In genomic region chr9:62521541-62521940, GRCm38 (mm10) we compare ENCODE assay signal across 9 mouse cellular contexts. TPM values are rescaled to one million over a fixed set of nuclear protein-coding genes. Genes with fewer than 3 reads are reported as not detected.
DNase-seq lines count a peak whose midpoint lies in the region; ATAC-seq lines count a peak whose summit lies in the region.
"Had no signal": no experiment of that assay in that cellular context is flagged by ENCODE, and none has a peak within 500 bp of the region (broad histone marks: within the 10 kb centered on the region; RNA-seq: fewer than 3 reads in every experiment).

No protein-coding gene starts in this region.

- H3K36me3 ChIP-seq in forebrain, embryonic 14.5 days (ENCODE audit: control insufficient read depth, insufficient read depth, low read length): no peaks in the 10 kb centered on the region
- H3K36me3 ChIP-seq in hindbrain, embryonic 15.5 days: no peaks in the 10 kb centered on the region
- H3K36me3 ChIP-seq in midbrain, embryonic 10.5 days: no peaks in the 10 kb centered on the region

- H3K27ac ChIP-seq in forebrain, embryonic 14.5 days (ENCODE audit: low read depth, low read length): peak overlapping the region; percentile 44
- H3K27ac ChIP-seq in hindbrain, embryonic 15.5 days (replicated peaks): peak overlapping the region; percentile 70
- peak overlapping the region; percentile 68 for H3K27ac ChIP-seq in midbrain, embryonic 10.5 days (replicated peaks)

- peak; percentile 74 for DNase-seq in gastrocnemius, adult 18-20 months (ENCODE audit: low spot score)
- no peak for DNase-seq in gastrocnemius, postnatal 10 days
- DNase-seq in forebrain, embryonic 14.5 days (ENCODE audit: low spot score): no peak
- no peak for DNase-seq in midbrain, embryonic 10.5 days (ENCODE audit: low spot score)
- DNase-seq in T-cell, adult 2 months (ENCODE audit: low spot score): no peak
- no peak for DNase-seq in cerebellum, adult 9-10 months
- DNase-seq in frontal cortex, postnatal 14 days (ENCODE audit: low spot score in 2 of 2): no peak

- no peaks in the 10 kb centered on the region for H3K27me3 ChIP-seq in forebrain, embryonic 14.5 days (replicated peaks; ENCODE audit: control insufficient read depth, insufficient read depth, low read length)
- no peaks in the 10 kb centered on the region for H3K27me3 ChIP-seq in hindbrain, embryonic 15.5 days
- peaks cover 55% of the 10 kb centered on the region for H3K27me3 ChIP-seq in midbrain, embryonic 10.5 days (ENCODE audit: low read depth, poor library complexity, severe bottlenecking)

- WGBS in forebrain, embryonic 14.5 days: 45% methylated on average over 9 of the region's 9 CpGs
- 37% methylated on average over 9 of the region's 9 CpGs for WGBS in hindbrain, embryonic 15.5 days
- 44% methylated on average over 9 of the region's 9 CpGs for WGBS in midbrain, embryonic 10.5 days

- no peaks in the 10 kb centered on the region for H3K9me3 ChIP-seq in forebrain, embryonic 14.5 days (replicated peaks; ENCODE audit: control insufficient read depth, low read length)
- no peaks in the 10 kb centered on the region for H3K9me3 ChIP-seq in hindbrain, embryonic 15.5 days
- H3K9me3 ChIP-seq in midbrain, embryonic 10.5 days (replicated peaks): no peaks in the 10 kb centered on the region
- H3K9me3 ChIP-seq: megakaryocyte, embryonic 14.5 days had no signal

- H3K9ac ChIP-seq in forebrain, embryonic 14.5 days (ENCODE audit: low read length): peak overlapping the region; percentile 32
- 0 out of 2 replicates have a peak overlapping the region, but pooled peaks have one; percentile 19 for H3K9ac ChIP-seq in hindbrain, embryonic 15.5 days

- H3K4me1 ChIP-seq in forebrain, embryonic 14.5 days (ENCODE audit: control insufficient read depth, insufficient read depth, low read length): peaks cover 65% of the 10 kb centered on the region
- peaks cover 89% of the 10 kb centered on the region for H3K4me1 ChIP-seq in hindbrain, embryonic 15.5 days (replicated peaks)
- peaks cover 96% of the 10 kb centered on the region for H3K4me1 ChIP-seq in midbrain, embryonic 10.5 days

- no peak overlapping the region for H3K4me3 ChIP-seq in forebrain, embryonic 14.5 days (ENCODE audit: low read depth, low read length)
- H3K4me3 ChIP-seq in hindbrain, embryonic 15.5 days: no peak overlapping the region
- no peak overlapping the region for H3K4me3 ChIP-seq in midbrain, embryonic 10.5 days
- H3K4me3 ChIP-seq: megakaryocyte, embryonic 14.5 days had no signal

- H3K4me2 ChIP-seq in forebrain, embryonic 14.5 days (ENCODE audit: low read length): no peak overlapping the region
- H3K4me2 ChIP-seq in hindbrain, embryonic 15.5 days: peak overlapping the region; percentile 3; the same call in 1 of the 2 replicates

- ATAC-seq in forebrain, embryonic 14.5 days: no peak
- ATAC-seq in hindbrain, embryonic 15.5 days (ENCODE audit: low FRiP score, low read depth): no peak

RNA-seq across cellular contexts. Expression of gene Coro2b, which starts 15.3 kb away (rescaled TPM):
- 1 to 10 TPM; 5.7 to 6.1 TPM for total RNA-seq in gastrocnemius, adult 18-20 months (2021)
- total RNA-seq in gastrocnemius, postnatal 10 days (2021): 10 to 100 TPM; 10.6 to 12.4 TPM
- polyA plus RNA-seq in forebrain, embryonic 14.5 days (2014; fragmentation: Nextera tagmentation; extraction: Ambion mirVana): 29.0 and 33.2 TPM in 2 replicates
- 39.1 and 48.3 TPM in 2 replicates for polyA plus RNA-seq in hindbrain, embryonic 15.5 days (2015; fragmentation: Nextera tagmentation; extraction: Ambion mirVana)
- 12.8 and 16.2 TPM in 2 replicates for polyA plus RNA-seq in midbrain, embryonic 10.5 days (2016; fragmentation: Nextera tagmentation; extraction: Ambion mirVana)
